Comparison of ENCODE assay signal across 17 mouse cellular contexts in the genomic region with DNA sequence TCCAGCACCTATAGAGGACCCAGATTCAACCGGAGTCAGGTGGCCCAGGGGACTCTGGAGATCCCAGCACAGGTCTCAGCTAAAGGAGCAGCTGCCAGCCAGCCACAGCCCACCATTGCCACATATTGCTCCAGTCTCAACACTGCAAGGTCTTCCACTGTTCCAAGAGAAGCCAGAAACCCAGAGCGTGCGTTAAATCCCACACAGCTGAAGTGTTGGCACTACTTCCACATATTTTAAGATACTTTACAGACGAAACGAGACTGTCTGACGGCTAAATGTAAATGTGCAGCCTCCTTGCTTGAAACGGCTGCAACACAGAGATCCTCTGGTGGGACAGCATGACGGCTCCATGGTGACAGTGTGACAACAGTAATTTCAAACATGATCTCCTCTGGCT.
DNase-seq lines count a peak whose midpoint lies in the region; ATAC-seq and TF ChIP-seq lines count a peak whose summit lies in the region.
"Had no signal": no experiment of that assay in that cellular context is flagged by ENCODE, and none has a peak within 500 bp of the region (broad histone marks: within the 10 kb centered on the region; RNA-seq: fewer than 3 reads in every experiment).

No protein-coding gene starts in this region.

- H3K4me1 ChIP-seq in stomach, postnatal 0 days (replicated peaks; ENCODE audit: control insufficient read depth, insufficient read depth), result no peaks in the 10 kb centered on the region
- H3K4me1 ChIP-seq: forebrain, embryonic 12.5 days; limb, embryonic 15.5 days; midbrain, embryonic 12.5 days had no signal

- 56% methylated on average over 8 of the region's 8 CpGs for WGBS in stomach, postnatal 0 days

- no peak overlapping the region for H3K9ac ChIP-seq in stomach, postnatal 0 days (ENCODE audit: low read length)
- H3K9ac ChIP-seq: forebrain, embryonic 12.5 days; limb, embryonic 15.5 days; liver, postnatal 0 days; midbrain, embryonic 12.5 days had no signal

- peak; percentile 7 for DNase-seq in left cerebral cortex, adult 11 months (ENCODE audit: low spot score)
- no peak for DNase-seq in left cerebral cortex, postnatal 4 days
- DNase-seq in frontal cortex, adult 2 months (ENCODE audit: extremely low spot score in 1 of 2, low spot score in 1 of 2), result peak; percentile 44 to 70
- DNase-seq in left cerebral cortex, adult 18-20 months (ENCODE audit: low spot score in 2 of 2), result peak; percentile 5 to 43
- peak; percentile 25 for DNase-seq in right cerebral cortex, postnatal 25 days
- DNase-seq in stomach, postnatal 0 days (ENCODE audit: low spot score), result no peak
- no peak for DNase-seq in cerebellum, adult 18-20 months
- DNase-seq: cerebellum, postnatal 14 days; embryo, embryonic 11 days; kidney, adult 8-10 months; kidney, postnatal 36 days; liver, postnatal 0 days; thymus, postnatal 25 days had no signal

- H3K27ac ChIP-seq in stomach, postnatal 0 days (replicated peaks), result no peak overlapping the region
- H3K27ac ChIP-seq: forebrain, embryonic 12.5 days; limb, embryonic 15.5 days; macrophage; midbrain, embryonic 12.5 days had no signal

- intact Hi-C loops in left cerebral cortex, postnatal 4 days (cut with DNase I), result no loop called here

- TF ChIP-seq EP300 in stomach, postnatal 0 days (optimal IDR thresholded peaks at IDR 0.05), result no peak

- H3K4me2 ChIP-seq in stomach, postnatal 0 days (replicated peaks; ENCODE audit: low read depth), result no peak overlapping the region
- H3K4me2 ChIP-seq: forebrain, embryonic 12.5 days; limb, embryonic 15.5 days; midbrain, embryonic 12.5 days had no signal

- no peak for TF ChIP-seq CTCF in stomach, postnatal 0 days (IDR thresholded peaks at IDR 0.05; ENCODE audit: low read depth)

- no peak overlapping the region for H3K4me3 ChIP-seq in stomach, postnatal 0 days (ENCODE audit: low read depth, low read length)
- H3K4me3 ChIP-seq: forebrain, embryonic 12.5 days; limb, embryonic 15.5 days; midbrain, embryonic 12.5 days had no signal

- H3K36me3 ChIP-seq in stomach, postnatal 0 days (ENCODE audit: control insufficient read depth, insufficient read depth, low read length), result no peaks in the 10 kb centered on the region
- H3K36me3 ChIP-seq: forebrain, embryonic 12.5 days; limb, embryonic 15.5 days; midbrain, embryonic 12.5 days had no signal

- no peak for ATAC-seq in stomach, postnatal 0 days (ENCODE audit: low FRiP score, low TSS enrichment)
- ATAC-seq: liver, postnatal 0 days had no signal

- H3K27me3 ChIP-seq in stomach, postnatal 0 days (ENCODE audit: control insufficient read depth, insufficient read depth, low read length), result no peaks in the 10 kb centered on the region
- H3K27me3 ChIP-seq: forebrain, embryonic 12.5 days; limb, embryonic 15.5 days; midbrain, embryonic 12.5 days had no signal

- H3K9me3 ChIP-seq in stomach, postnatal 0 days (ENCODE audit: control insufficient read depth, low read length), result no peaks in the 10 kb centered on the region
- H3K9me3 ChIP-seq: forebrain, embryonic 12.5 days; limb, embryonic 15.5 days; midbrain, embryonic 12.5 days had no signal

Comparison
In these comparisons a context has a peak if more than half of its experiments do, and no peak if none do; other contexts are left out.
1. DNase-seq: peak in left cerebral cortex, adult 11 months (single experiment), frontal cortex, adult 2 months (2 of 2), left cerebral cortex, adult 18-20 months (2 of 2) and right cerebral cortex, postnatal 25 days (single experiment); none in left cerebral cortex, postnatal 4 days (single experiment), stomach, postnatal 0 days (single experiment) and cerebellum, adult 18-20 months (0 of 2).